Mouse (Mus musculus) WW6 (cell line): ENCODE measurements around the gene Hectd2.

ENCODE experiments used
- DNase-seq: peaks from one replicate; pipeline ENCODE4 v3.0.0-alpha.2; 2013; ENCODE audit warnings: low read depth, low spot score

Hectd2 gene

DNA sequence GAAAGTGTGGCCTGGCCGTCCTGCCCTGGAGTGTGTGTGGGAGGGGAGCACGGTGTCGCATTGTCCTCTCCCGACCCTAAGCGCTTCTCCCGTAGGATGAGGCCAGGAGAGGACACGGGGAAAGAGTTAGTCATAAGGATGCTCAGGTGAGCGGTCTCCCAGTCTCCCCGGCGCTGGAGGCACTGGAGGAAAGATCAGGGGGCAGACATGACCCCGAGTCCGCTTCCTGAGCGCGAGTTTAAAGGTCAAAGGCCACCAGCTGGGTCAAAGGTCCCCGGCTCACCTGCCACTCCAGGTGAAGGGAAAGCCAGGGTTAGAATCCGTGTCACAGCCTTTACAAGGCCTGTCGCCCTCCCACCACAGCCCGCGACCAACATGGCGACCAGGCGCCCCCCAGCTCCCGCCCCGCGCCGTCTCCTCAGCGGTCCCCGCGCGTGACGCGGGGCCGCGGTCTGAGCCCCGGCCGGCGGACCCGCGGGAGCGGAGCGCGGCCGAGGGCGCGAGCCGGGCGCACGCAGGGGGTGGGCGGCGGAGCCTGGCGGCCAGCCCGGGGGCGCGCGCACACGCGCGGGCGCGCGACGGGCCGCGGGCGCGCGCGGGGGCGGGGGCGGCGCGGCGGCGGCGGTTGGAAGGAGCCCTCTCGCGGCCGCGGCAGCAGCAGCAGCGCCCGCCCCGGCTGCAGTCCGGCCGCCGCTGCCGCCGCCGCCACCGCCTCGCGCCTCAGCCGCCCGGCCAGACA, at the start of gene Hectd2:
Gene Hectd2 (plus strand): TSS at position 594 of the 739 bp plus-strand sequence.
- no peak for DNase-seq

GRCm38 (mm10) chr19:36504716-36505115, 49.7 kb upstream of the Hectd2 start:
- no peak for DNase-seq

DNA sequence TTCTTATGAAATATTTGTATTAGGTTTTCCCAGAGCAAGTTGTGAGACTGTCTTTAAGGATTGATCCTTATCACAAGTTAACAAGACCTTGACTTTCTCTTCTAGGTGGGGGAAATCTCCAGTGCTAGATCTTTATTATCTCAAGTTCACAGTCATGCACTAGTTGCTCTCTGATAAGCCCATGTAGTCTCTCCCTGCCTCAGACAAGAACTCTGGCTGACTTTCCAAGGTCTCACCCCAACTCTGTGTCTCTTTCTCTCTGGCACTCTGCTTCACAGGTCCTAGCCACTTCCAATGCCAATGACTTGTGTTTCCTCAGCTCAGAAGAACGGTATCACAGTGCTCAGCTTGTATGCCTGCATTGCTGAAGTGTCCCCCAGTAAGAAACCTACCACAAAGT, 43.1 kb upstream of the Hectd2 start:
- DNase-seq = no peak

DNA sequence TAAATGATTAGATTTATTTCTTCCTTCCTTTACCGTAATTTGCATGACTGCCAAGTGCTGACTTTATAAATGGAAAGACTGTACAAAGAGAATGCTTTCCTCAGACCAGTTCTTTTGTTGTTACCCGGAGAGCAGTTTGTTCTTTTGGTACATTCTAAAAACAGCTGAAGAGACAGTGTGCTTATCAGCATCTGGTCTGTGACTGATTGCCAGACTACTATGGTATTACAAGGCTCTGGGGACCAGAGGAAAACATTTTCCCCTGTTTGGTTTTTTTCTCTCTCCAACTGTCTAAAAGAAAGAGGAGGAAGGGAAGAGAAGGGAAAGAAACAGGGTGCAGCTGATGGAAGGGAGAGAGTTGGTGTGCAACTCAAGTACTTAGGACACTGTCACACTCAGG, 36.0 kb upstream of the Hectd2 start:
- no peak for DNase-seq

- no peak for DNase-seq
Measured at GRCm38 (mm10) chr19:36521568-36521967, 32.9 kb upstream of the Hectd2 start.

GRCm38 (mm10) chr19:36522558-36523195, 31.8 kb upstream of the Hectd2 start:
- DNase-seq = no peak

DNA sequence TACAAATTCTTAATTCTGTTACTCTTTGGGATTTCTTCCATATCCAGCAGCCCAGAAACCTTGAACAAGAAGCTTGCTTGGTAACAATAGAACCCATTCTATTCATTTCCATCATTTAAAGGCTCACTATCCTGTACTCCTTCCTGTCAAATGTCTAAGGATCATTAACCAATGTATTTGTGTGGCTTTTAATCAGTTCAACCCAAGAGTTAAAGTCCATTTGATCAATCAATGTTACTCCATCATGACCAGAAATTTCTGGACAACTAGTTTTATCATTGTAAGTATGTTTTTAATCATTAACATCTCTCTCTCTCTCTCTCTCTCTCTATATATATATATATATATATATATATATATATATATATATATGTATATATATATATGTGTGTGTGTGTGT, 29.4 kb upstream of the Hectd2 start:
- DNase-seq = no peak

DNA sequence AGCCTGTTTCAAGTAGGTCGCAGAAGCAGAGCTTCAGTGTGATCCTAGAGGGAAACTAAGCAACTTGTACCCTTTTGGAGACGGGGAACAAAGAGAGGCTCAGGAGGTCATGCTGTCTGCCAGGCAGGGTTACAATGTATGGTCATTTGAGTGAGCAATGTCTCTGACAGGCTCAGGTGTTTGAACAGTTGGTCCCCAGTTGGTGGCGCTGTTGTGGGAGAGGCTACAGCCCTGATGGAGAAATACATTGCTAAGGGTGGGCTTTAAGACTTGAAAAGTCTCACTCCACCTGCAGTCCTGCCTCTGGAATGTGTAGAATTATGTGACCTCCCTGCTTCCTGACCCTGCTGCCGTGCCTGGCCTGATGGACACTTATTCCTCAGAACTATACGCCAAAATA, 21.4 kb upstream of the Hectd2 start:
- no peak for DNase-seq

DNA sequence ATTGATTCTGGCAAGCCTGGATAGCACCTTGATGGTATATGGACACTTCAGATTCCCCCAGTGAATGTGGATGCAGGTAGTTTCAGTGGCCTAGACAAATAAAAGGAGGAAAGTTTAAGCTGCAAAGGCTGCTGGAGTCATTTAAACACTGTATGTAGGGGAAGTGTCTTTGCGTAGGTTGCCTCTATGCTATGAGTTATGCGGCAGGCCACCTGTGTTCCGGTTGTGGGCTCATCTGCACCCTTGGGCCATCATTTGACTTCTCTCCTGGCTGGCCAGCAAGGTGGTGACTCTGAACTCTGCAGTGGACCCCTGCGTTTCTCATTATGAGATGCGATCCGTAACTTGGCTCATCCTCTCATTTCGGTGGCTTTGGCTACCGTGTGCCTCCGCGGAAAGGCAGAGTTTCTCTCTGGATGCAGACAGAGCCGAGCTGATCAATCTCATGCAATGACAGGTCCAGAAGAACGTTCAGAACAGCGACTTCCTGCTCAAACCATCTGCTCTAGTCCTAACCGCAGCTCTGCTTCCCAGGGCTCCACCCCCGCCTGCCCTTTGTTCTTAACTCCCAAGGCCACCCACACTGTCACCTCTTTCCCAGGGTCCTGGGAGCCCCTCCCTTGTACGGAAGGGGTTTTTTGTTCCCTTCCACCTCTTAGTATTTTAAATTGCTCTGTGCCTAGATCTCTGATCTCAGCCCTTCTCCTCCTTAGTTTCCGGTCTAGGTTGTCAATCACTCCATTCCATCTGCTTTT, 20.3 kb upstream of the Hectd2 start:
- DNase-seq = no peak

GRCm38 (mm10) chr19:36534766-36535140, 19.7 kb upstream of the Hectd2 start:
- no peak for DNase-seq

GRCm38 (mm10) chr19:36535186-36535585, 19.3 kb upstream of the Hectd2 start:
- DNase-seq = no peak

DNA sequence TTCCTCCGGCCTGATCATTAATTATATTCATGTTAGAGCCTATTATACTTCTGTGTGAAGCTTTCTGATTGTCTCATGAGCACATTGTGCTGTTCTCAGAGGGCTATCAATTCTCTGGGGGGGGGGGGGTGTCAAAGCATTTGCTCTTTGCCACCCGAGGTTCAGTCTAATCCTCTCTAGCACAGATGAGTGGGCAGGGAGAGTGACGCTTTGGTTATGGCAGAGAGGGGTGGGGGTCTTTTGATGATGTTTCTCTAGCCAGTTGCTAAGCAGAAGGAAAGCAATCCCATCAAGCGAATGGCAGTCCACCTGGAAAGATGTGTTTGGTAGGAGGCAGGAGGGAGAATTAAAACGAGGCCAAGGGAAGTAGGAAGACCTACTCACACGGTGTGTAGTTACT, 18.6 kb upstream of the Hectd2 start:
- DNase-seq = no peak

- DNase-seq = no peak
Measured at GRCm38 (mm10) chr19:36536929-36537328, 17.5 kb upstream of the Hectd2 start.

DNA sequence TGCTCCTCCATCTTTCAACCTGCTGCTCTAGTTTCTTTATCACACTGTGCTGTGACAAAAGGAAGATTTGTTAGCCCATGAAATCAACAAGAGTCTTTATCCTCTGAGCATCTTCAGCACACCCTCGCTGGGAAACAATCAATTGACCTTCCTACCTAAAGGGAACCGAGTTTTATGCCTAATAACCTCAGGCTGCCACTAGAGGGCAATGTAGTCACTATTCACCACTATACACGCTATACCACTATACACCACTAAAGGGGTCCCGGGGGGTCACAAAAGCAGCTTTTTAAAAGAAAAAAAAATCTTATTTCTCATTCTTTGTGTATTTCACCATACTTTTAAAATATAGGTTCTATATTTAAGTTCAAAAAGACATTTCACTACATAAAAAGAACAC, 15.9 kb upstream of the Hectd2 start:
- no peak for DNase-seq

DNA sequence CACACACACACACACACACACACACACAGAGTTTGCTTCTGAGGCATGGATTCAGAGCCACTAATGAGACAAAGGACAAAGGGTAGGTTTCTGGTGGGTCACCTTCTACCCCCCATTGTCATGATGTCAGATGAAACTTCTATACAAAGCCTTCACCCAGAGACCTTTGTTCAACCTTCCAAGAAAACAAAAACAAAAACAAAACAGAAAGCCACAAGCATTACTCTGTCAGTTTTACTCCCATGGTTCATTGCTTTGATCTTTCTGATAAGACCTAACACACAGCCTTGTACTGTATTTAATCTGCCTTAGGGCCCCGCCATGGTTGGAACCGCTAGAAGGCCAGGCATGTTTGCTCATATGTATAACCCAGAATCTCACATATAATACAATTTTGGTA, 15.1 kb upstream of the Hectd2 start:
- no peak for DNase-seq

DNA sequence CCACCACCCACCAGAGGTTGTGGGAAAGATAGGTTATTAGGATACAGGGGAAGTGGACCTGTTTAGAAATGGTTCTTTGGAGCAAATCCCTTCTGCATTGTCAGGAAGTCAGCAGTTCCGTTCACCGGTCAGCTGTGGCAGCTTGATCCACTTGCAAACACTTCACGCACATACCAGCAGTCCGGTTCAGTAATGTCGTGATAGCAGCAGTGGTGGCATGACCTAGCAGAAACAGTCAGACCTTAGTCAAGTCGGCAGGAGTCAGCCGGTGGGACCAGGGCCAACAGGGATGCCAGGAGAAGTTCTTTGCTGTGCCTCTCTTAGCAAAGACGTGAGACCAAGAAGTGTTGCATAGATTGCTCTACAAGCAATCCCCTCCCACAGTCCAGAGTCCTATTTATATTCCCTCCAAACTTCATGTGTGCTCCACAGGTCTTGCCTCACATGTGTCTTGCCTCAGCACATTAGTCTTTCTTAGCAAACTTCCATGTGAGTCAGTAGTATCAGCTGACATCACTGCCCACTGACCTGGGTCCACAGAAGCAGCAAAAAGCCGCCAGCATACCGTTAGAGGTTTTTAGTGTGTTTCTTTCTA, 14.3 kb upstream of the Hectd2 start:
- DNase-seq = no peak

DNA sequence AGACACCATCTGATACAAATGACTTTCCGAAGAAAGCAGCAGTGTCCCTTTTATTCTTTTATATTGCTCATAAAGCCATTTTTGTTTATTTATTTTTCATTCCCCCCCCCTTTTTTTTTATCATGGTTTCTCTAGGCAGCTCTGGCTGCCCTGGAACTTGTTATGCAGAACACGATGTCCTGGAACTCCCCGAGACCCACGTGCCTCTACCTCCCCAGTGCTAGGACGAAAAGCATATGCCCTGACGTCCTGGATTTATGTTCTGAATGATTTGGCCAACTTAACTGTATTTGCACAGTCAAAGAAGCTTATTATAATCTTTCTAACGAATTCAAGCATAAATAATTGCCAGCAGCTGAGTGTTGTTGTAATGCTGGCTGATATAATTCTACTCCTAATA, 13.7 kb upstream of the Hectd2 start:
- DNase-seq = no peak

DNA sequence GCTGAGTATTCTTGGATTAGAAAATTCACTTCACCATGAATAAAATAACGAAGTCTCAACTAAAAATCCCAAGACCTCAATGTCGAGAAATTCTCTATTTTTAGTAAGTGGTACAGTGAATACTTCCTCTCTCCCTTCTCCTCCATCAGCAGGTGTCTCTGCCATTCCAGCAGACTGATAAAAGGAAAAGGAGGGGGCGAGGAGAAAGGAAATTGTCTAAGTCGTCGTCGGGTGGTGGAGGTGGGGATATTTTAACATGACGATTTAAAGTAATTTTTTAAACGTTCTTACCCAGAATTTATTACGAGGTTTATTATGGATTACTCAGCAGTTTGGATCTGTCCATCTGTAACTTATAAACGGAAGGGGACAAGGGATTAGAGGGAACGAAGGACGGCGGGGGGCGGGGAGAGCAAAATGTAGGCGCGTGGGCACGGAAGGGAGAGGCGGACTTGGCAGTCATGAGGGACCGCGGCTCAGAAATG, 836 bp upstream of the Hectd2 start:
- no peak for DNase-seq

DNA sequence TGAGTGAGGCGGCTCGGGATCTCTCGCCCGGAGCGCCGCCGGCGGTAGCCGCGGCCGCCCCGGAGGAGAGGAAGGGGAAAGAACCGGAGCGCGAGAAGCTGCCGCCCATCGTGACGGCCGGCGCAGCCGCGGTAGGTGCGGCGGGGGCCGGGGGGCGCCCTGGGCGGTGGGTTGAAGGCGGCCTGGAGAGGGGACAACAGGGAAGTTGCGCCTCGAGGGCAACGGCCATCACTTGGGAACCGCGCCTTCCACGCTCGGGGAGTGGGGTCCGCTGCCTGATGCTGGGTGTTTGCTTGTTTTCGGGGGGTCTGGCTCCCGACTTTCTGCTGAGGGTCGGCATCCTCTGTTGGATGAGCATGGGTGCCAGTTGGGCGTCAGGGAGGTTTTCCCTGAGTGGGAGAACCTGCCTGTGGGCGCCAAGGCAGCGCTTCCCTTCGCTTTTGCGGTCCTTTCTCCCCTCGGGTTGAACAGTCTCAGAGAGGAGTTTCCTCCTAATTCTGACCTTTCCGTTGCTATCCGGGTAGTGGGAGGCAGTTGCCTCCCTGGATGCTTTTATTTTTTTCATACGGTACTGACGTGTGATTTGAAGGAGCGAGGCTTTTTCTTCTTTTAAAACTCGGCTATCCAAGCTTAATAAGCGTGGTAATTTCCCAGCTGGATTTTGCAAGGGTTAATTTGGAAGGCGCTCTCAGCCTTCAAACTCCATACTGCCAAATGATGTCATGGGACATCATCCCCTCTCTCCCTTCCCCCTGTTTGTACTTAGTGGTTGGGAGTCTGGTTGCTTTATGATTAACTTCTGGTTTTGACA, 551 bp downstream of the Hectd2 start:
- DNase-seq = no peak

DNA sequence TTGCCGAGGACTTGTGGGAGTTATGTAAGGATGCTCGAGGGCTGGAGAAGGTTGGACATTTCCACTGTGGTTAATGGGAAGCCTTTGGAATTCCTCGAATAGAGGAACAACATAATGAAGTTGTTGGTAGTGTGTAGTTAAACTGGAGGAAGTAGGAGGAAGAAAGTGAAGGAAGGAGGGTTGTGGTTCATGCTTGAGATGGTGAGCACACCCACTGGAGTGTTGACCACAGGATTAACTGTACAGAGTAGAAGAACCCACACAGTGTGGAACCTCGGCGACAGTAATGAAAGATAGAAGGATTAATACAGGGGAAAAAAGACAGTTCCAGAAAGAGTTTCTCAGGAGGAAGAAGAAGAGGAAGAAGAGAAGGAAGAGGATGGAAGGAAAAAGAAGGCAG, 4.9 kb downstream of the Hectd2 start:
- DNase-seq = no peak

DNA sequence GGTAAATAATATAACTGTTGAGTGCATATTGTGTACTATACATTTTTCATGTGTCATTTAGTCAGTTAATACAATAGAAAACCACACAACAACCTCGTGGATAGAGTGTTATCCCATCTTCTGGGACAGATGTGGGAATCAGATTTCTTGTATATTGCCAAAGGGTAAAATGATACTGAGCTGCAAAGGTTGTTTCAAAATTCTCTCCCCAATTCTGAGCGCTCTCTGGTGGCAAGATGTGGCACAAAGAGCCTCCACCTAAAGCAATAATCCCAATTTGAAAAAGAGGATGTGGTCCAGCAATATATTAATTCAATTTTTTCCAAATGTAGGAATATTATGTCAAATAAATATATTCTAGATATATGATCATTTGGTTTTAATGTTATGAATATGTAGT, 5.7 kb downstream of the Hectd2 start:
- no peak for DNase-seq
